Mouse (Mus musculus) liver, embryonic 15.5 days (tissue): ENCODE data around the gene Myl7. TPM values are rescaled to one million over a fixed set of nuclear protein-coding genes. Genes with fewer than 3 reads are reported as not detected.
A peak's percentile ranks its signal among the peaks of the same experiment; 100 is the strongest.
"Not testable (repeated sequence)": the region's sequence is repeated elsewhere in the genome, so short reads cannot be mapped to it uniquely, and the experiment has no call there.

ENCODE experiments used
- ATAC-seq: fragments of 200-750 bp; cut with Nextera tagmentation; 2 replicates; pipeline ENCODE4 v1.8.0; 2017; ENCODE audit warnings: moderate number of reproducible peaks, mild to moderate bottlenecking, moderate library complexity; ENCODE audit not compliant: insufficient read depth
- H3K27ac ChIP-seq: fragments of 300-500 bp; sonication (generic); replicated peaks from 2 replicates; pipeline ENCODE4 v1.5.1; 2015; ENCODE audit warnings: mild to moderate bottlenecking, inconsistent platforms
- H3K27me3 ChIP-seq: fragments of 300-500 bp; sonication (generic); 2 replicates; pipeline ENCODE4 v1.6.1; 2015; ENCODE audit warnings: mild to moderate bottlenecking, inconsistent platforms
- H3K36me3 ChIP-seq: fragments of 300-500 bp; sonication (generic); replicated peaks from 2 replicates; pipeline ENCODE4 v1.6.1; 2015; ENCODE audit warnings: moderate library complexity, mild to moderate bottlenecking, inconsistent platforms
- H3K4me1 ChIP-seq: fragments of 300-500 bp; sonication (generic); replicated peaks from 2 replicates; pipeline ENCODE4 v1.6.1; 2015; ENCODE audit warnings: inconsistent platforms
- H3K4me2 ChIP-seq: fragments of 300-500 bp; sonication (generic); 2 replicates; pipeline ENCODE4 v1.6.1; 2015; ENCODE audit warnings: moderate library complexity, mild to moderate bottlenecking, inconsistent platforms
- H3K4me3 ChIP-seq: fragments of 300-500 bp; sonication (generic); replicated peaks from 2 replicates; pipeline ENCODE4 v1.5.1; 2015; ENCODE audit warnings: mild to moderate bottlenecking, inconsistent platforms
- H3K9ac ChIP-seq: fragments of 300-500 bp; sonication (generic); 2 replicates; pipeline ENCODE4 v1.6.1; 2015; ENCODE audit warnings: moderate library complexity, mild to moderate bottlenecking, inconsistent platforms
- H3K9me3 ChIP-seq: fragments of 300-500 bp; sonication (generic); replicated peaks from 2 replicates; pipeline ENCODE4 v1.6.1; 2016; ENCODE audit warnings: inconsistent platforms
- WGBS: fragments of 180-500 bp; shearing (Covaris S2); methylation state at CpG from one replicate; pipeline ENCODE4 v1.1.7; 2015; ENCODE audit warnings: mixed read lengths; ENCODE audit not compliant: insufficient replicate concordance; 5-methylcytosine and 5-hydroxymethylcytosine counted together
- polyA plus RNA-seq: library from polyadenylated mRNA; unstranded; fragments of >200 nt; fragmentation: Nextera tagmentation; extraction: Ambion mirVana; gene quantifications from 2 replicates; pipeline ENCODE4 v1.2.1, GENCODE M21; 2015

Gene Myl7
- polyA plus RNA-seq, result 4.5 and 5.0 TPM in 2 replicates

GRCm38 (mm10) chr11:5898531-5898930, at the start of gene Myl7:
TSS of gene Myl7 (minus strand) at chr11:5898782.
- H3K27ac ChIP-seq, result no peak within 1 kb of the TSS
- peaks cover 51% of the 10 kb centered on the region for H3K4me1 ChIP-seq
- peak; percentile 62 for ATAC-seq
- peak within 1 kb of the TSS; percentile 33 for H3K4me2 ChIP-seq
- H3K9me3 ChIP-seq, result no peaks in the 10 kb centered on the region
- no peak within 1 kb of the TSS for H3K4me3 ChIP-seq
- no peak within 1 kb of the TSS for H3K9ac ChIP-seq
- H3K36me3 ChIP-seq, result no peaks in the 10 kb centered on the region
- 23% methylated on average over 5 of the region's 5 CpGs for WGBS
- H3K27me3 ChIP-seq, result peaks cover 83% of the 10 kb centered on the region

GRCm38 (mm10) chr11:5947796-5948195, 49.2 kb upstream of the Myl7 start:
- H3K4me2 ChIP-seq, result no peak overlapping the region
- ATAC-seq, result no peak
- no peaks in the 10 kb centered on the region for H3K36me3 ChIP-seq
- no peaks in the 10 kb centered on the region for H3K27me3 ChIP-seq
- no peak overlapping the region for H3K4me3 ChIP-seq
- H3K4me1 ChIP-seq, result peaks cover 5% of the 10 kb centered on the region
- no peak overlapping the region for H3K27ac ChIP-seq
- H3K9me3 ChIP-seq, result no peaks in the 10 kb centered on the region
- WGBS, result 37% methylated on average over 4 of the region's 4 CpGs
- no peak overlapping the region for H3K9ac ChIP-seq

- no peak overlapping the region for H3K9ac ChIP-seq
- WGBS, result 49% methylated on average over 2 of the region's 2 CpGs
Observed at GRCm38 (mm10) chr11:5945096-5945495, 46.5 kb upstream of the Myl7 start.

GRCm38 (mm10) chr11:5942966-5943365, 44.4 kb upstream of the Myl7 start:
- Histone ChIP-seq H3K9me3 (no peaks in the 10 kb centered on the region), H3K27ac (no peak overlapping the region), H3K27me3 (0 out of 2 replicates have a peak, but pooled peaks cover 4% of the 10 kb centered on the region), H3K9ac (no peak overlapping the region), H3K36me3 (no peaks in the 10 kb centered on the region), H3K4me2 (no peak overlapping the region), H3K4me1 (no peaks in the 10 kb centered on the region), H3K4me3 (no peak overlapping the region)
- no peak for ATAC-seq
- WGBS, result 75% methylated on average over 6 of the region's 6 CpGs

More at GRCm38 (mm10) chr11:5945096-5945495, 46.5 kb upstream of the Myl7 start:
- no peaks in the 10 kb centered on the region for H3K9me3 ChIP-seq
- ATAC-seq, result no peak
- H3K27ac ChIP-seq, result no peak overlapping the region
- H3K4me2 ChIP-seq, result no peak overlapping the region
- H3K36me3 ChIP-seq, result no peaks in the 10 kb centered on the region
- H3K4me3 ChIP-seq, result no peak overlapping the region
- H3K27me3 ChIP-seq, result 0 out of 2 replicates have a peak, but pooled peaks cover 4% of the 10 kb centered on the region
- H3K4me1 ChIP-seq, result peaks cover 3% of the 10 kb centered on the region

GRCm38 (mm10) chr11:5934531-5934930, 35.9 kb upstream of the Myl7 start:
- ATAC-seq, H3K4me3 ChIP-seq, H3K4me2 ChIP-seq, H3K27me3 ChIP-seq, H3K27ac ChIP-seq, H3K4me1 ChIP-seq, H3K9me3 ChIP-seq, H3K36me3 ChIP-seq, H3K9ac ChIP-seq: not testable (repeated sequence)
- WGBS, result 84% methylated on average over 11 of the region's 11 CpGs

GRCm38 (mm10) chr11:5931947-5932346, 33.4 kb upstream of the Myl7 start:
- 70% methylated on average over 6 of the region's 6 CpGs for WGBS
- H3K9me3 ChIP-seq, H3K36me3 ChIP-seq, H3K4me2 ChIP-seq, ATAC-seq, H3K4me1 ChIP-seq, H3K27me3 ChIP-seq, H3K4me3 ChIP-seq, H3K9ac ChIP-seq, H3K27ac ChIP-seq: not testable (repeated sequence)

- Histone ChIP-seq H3K4me1 (no peaks in the 10 kb centered on the region), H3K27me3 (no peaks in the 10 kb centered on the region), H3K4me3 (no peak overlapping the region), H3K36me3 (no peaks in the 10 kb centered on the region), H3K4me2 (no peak overlapping the region), H3K27ac (no peak overlapping the region), H3K9me3 (no peaks in the 10 kb centered on the region), H3K9ac (no peak overlapping the region)
- no peak for ATAC-seq
- 46% methylated on average over 1 of the region's 1 CpGs for WGBS
Observed at GRCm38 (mm10) chr11:5930578-5930977, 32.0 kb upstream of the Myl7 start.

- no peak for ATAC-seq
- Histone ChIP-seq H3K4me2 (no peak overlapping the region), H3K4me3 (no peak overlapping the region), H3K9me3 (no peaks in the 10 kb centered on the region), H3K27me3 (no peaks in the 10 kb centered on the region), H3K4me1 (no peaks in the 10 kb centered on the region), H3K36me3 (no peaks in the 10 kb centered on the region), H3K9ac (no peak overlapping the region), H3K27ac (no peak overlapping the region)
- 52% methylated on average over 3 of the region's 3 CpGs for WGBS
Observed at GRCm38 (mm10) chr11:5926696-5927220, 28.2 kb upstream of the Myl7 start.

GRCm38 (mm10) chr11:5924699-5925098, 26.1 kb upstream of the Myl7 start:
- Histone ChIP-seq H3K4me1 (peaks cover 9% of the 10 kb centered on the region; the same call in 1 of the 2 replicates), H3K9ac (no peak overlapping the region), H3K4me2 (no peak overlapping the region), H3K27ac (no peak overlapping the region), H3K4me3 (no peak overlapping the region), H3K27me3 (0 out of 2 replicates have a peak, but pooled peaks cover 7% of the 10 kb centered on the region), H3K36me3 (no peaks in the 10 kb centered on the region), H3K9me3 (no peaks in the 10 kb centered on the region)
- no peak for ATAC-seq
- 53% methylated on average over 8 of the region's 8 CpGs for WGBS

- Histone ChIP-seq H3K4me1 (peaks cover 9% of the 10 kb centered on the region; the same call in 1 of the 2 replicates), H3K4me2 (peak overlapping the region; percentile 10; the same call in 1 of the 2 replicates), H3K9me3 (no peaks in the 10 kb centered on the region), H3K4me3 (no peak overlapping the region), H3K27me3 (0 out of 2 replicates have a peak, but pooled peaks cover 7% of the 10 kb centered on the region), H3K27ac (peak overlapping the region; percentile 45; the same call in 1 of the 2 replicates), H3K9ac (no peak overlapping the region), H3K36me3 (no peaks in the 10 kb centered on the region)
- ATAC-seq, result peak; percentile 62
- WGBS, result 34% methylated on average over 17 of the region's 17 CpGs
Observed at GRCm38 (mm10) chr11:5920323-5920960, 21.9 kb upstream of the Myl7 start.

GRCm38 (mm10) chr11:5919606-5920005, 21.0 kb upstream of the Myl7 start:
- Histone ChIP-seq H3K4me1 (peaks cover 9% of the 10 kb centered on the region; the same call in 1 of the 2 replicates), H3K9me3 (no peaks in the 10 kb centered on the region), H3K4me2 (no peak overlapping the region), H3K9ac (no peak overlapping the region), H3K36me3 (no peaks in the 10 kb centered on the region), H3K4me3 (no peak overlapping the region), H3K27me3 (0 out of 2 replicates have a peak, but pooled peaks cover 7% of the 10 kb centered on the region), H3K27ac (peak overlapping the region; percentile 45; the same call in 1 of the 2 replicates)
- peak; percentile 79 for ATAC-seq
- 72% methylated on average over 4 of the region's 4 CpGs for WGBS
